Mouse (Mus musculus): ENCODE measurements around the gene Yae1d1. TPM values are rescaled to one million over a fixed set of nuclear protein-coding genes. Genes with fewer than 3 reads are reported as not detected.

The Yae1d1 gene
- polyA plus RNA-seq, 1 experiment from 2014 or later, result 79.8 TPM

DNA sequence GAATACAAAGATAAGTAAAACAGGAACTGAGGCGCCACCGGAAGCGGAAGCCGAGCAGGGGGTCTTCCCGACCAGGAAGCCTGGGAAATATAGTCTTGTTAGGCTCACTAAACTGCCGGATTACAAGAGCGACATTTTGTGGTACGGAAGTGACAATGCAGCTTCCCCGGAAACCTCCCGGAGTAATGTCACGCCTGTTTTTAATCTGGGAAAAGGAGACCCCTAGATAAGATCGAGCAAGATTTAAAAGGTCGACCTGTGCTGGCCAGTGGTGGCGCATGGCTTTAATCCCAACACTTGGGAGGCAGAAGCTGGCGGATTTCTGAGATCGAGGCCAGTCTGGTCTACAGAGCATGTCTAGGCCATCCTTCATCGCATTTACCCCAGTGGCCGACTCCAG is 43.6 kb downstream of the Yae1d1 start:
- Histone ChIP-seq H3K4me2 (no peak overlapping the region), H3K4me1 (ENCODE audit: control insufficient read depth, insufficient read depth, low read length) (no peaks in the 10 kb centered on the region), H3K4me3 (ENCODE audit: low read depth, low read length) (no peak overlapping the region), H3K9me3 (replicated peaks; ENCODE audit: control insufficient read depth, low read length) (no peaks in the 10 kb centered on the region; the same call in 1 of the 2 replicates), H3K36me3 (ENCODE audit: control insufficient read depth, insufficient read depth, low read length) (no peaks in the 10 kb centered on the region), H3K27ac (ENCODE audit: low read depth, low read length) (no peak overlapping the region), H3K27me3 (ENCODE audit: control insufficient read depth, insufficient read depth, low read length) (no peaks in the 10 kb centered on the region), H3K9ac (ENCODE audit: low read depth, low read length) (no peak overlapping the region)
- WGBS (ENCODE audit: insufficient replicate concordance), result 60% methylated on average over 18 of the region's 18 CpGs
- ATAC-seq (replicated peaks; ENCODE audit: insufficient number of reproducible peaks, low FRiP score, low TSS enrichment), result no peak

- no peaks in the 10 kb centered on the region for H3K4me1 ChIP-seq (ENCODE audit: control insufficient read depth, insufficient read depth, low read length)
- ATAC-seq (replicated peaks; ENCODE audit: insufficient number of reproducible peaks, low FRiP score, low TSS enrichment), result peak; percentile 99
- peak within 1 kb of the TSS; percentile 83 for H3K9ac ChIP-seq (ENCODE audit: low read depth, low read length)
- 9% methylated on average over 44 of the region's 69 CpGs for WGBS (ENCODE audit: insufficient replicate concordance)
- H3K27me3 ChIP-seq (ENCODE audit: control insufficient read depth, insufficient read depth, low read length), result no peaks in the 10 kb centered on the region
- no peaks in the 10 kb centered on the region for H3K9me3 ChIP-seq (replicated peaks; ENCODE audit: control insufficient read depth, low read length)
- H3K4me2 ChIP-seq, result peak within 1 kb of the TSS; percentile 86
- H3K36me3 ChIP-seq (ENCODE audit: control insufficient read depth, insufficient read depth, low read length), result no peaks in the 10 kb centered on the region
- peak within 1 kb of the TSS; percentile 78 for H3K27ac ChIP-seq (ENCODE audit: low read depth, low read length)
- peak within 1 kb of the TSS; percentile 94 for H3K4me3 ChIP-seq (ENCODE audit: low read depth, low read length)
Measured at GRCm38 (mm10) chr13:17944078-17944917, 48.9 kb downstream of the Yae1d1 start, which contains the start of gene Rala. Gene Rala, minus strand, starts transcription at chr13:17944239.

GRCm38 (mm10) chr13:17943306-17944077 is 49.7 kb downstream of the Yae1d1 start:
- no peaks in the 10 kb centered on the region for H3K4me1 ChIP-seq (ENCODE audit: control insufficient read depth, insufficient read depth, low read length)
- H3K4me2 ChIP-seq, result peak overlapping the region; percentile 86
- no peaks in the 10 kb centered on the region for H3K27me3 ChIP-seq (ENCODE audit: control insufficient read depth, insufficient read depth, low read length)
- H3K36me3 ChIP-seq (ENCODE audit: control insufficient read depth, insufficient read depth, low read length), result no peaks in the 10 kb centered on the region
- H3K27ac ChIP-seq (ENCODE audit: low read depth, low read length), result peak overlapping the region; percentile 78
- H3K4me3 ChIP-seq (ENCODE audit: low read depth, low read length), result peak overlapping the region; percentile 94
- H3K9me3 ChIP-seq (replicated peaks; ENCODE audit: control insufficient read depth, low read length), result no peaks in the 10 kb centered on the region
- WGBS (ENCODE audit: insufficient replicate concordance), result under 1% methylated on average over 70 of the region's 70 CpGs
- peak; percentile 81 for ATAC-seq (replicated peaks; ENCODE audit: insufficient number of reproducible peaks, low FRiP score, low TSS enrichment)
- H3K9ac ChIP-seq (ENCODE audit: low read depth, low read length), result peak overlapping the region; percentile 83

- H3K27me3 ChIP-seq (ENCODE audit: control insufficient read depth, insufficient read depth, low read length), result no peaks in the 10 kb centered on the region
- H3K36me3 ChIP-seq (ENCODE audit: control insufficient read depth, insufficient read depth, low read length), result no peaks in the 10 kb centered on the region
- 70% methylated on average over 6 of the region's 6 CpGs for WGBS (ENCODE audit: insufficient replicate concordance)
- ATAC-seq (replicated peaks; ENCODE audit: insufficient number of reproducible peaks, low FRiP score, low TSS enrichment), result no peak
- H3K27ac ChIP-seq (ENCODE audit: low read depth, low read length), result no peak overlapping the region
- no peaks in the 10 kb centered on the region for H3K9me3 ChIP-seq (replicated peaks; ENCODE audit: control insufficient read depth, low read length)
- no peak overlapping the region for H3K9ac ChIP-seq (ENCODE audit: low read depth, low read length)
- no peaks in the 10 kb centered on the region for H3K4me1 ChIP-seq (ENCODE audit: control insufficient read depth, insufficient read depth, low read length)
- H3K4me2 ChIP-seq, result no peak overlapping the region
- no peak overlapping the region for H3K4me3 ChIP-seq (ENCODE audit: low read depth, low read length)
Measured at GRCm38 (mm10) chr13:17942338-17942737, 50.8 kb downstream of the Yae1d1 start.

Other genes starting within 250 kb of the Yae1d1 start
- gene Cdk13, start 188.3 kb downstream of the Yae1d1 start, polyA plus RNA-seq (2014; fragmentation: Nextera tagmentation; extraction: Ambion mirVana), result 10.5 and 18.0 TPM in 2 replicates
- gene Rala, start 49.1 kb downstream of the Yae1d1 start, polyA plus RNA-seq (2014; fragmentation: Nextera tagmentation; extraction: Ambion mirVana), result 85.4 and 89.9 TPM in 2 replicates

Data from heart, embryonic 11.5 days (tissue).